Mouse (Mus musculus): ENCODE results near the gene D130043K22Rik. TPM values are rescaled to one million over a fixed set of nuclear protein-coding genes. Genes with fewer than 3 reads are reported as not detected.
"Not testable (repeated sequence)": the region's sequence is repeated elsewhere in the genome, so short reads cannot be mapped to it uniquely, and the experiment has no call there.

The D130043K22Rik gene
- polyA plus RNA-seq, 1 experiment = not detected

DNA sequence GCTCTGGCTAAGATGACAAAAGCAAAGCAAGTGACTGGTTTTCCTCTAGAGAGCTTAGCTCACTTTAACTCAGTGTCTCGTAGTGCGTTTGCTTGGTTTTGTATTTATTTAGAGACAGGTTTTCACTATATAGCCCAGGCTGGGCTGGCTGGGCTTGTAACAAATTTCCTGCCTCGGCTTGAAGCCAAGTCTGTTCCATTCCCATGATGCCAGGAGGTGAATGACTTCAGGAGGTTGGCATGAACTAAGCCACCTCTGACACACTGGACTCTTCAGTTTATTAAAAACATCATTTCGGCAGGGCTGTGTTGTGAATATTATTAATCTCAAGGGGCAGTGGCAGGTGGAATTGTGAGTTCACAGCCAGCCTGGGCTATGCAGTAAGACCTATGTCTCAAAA lies 19.3 kb upstream of the D130043K22Rik start:
- Histone ChIP-seq H3K4me3 (replicated peaks; ENCODE audit: control insufficient read depth, low read depth, low read length) (no peak overlapping the region), H3K4me1 (ENCODE audit: control insufficient read depth, insufficient read depth, low read length) (no peaks in the 10 kb centered on the region), H3K27ac (ENCODE audit: control insufficient read depth, insufficient read depth, low read depth, low read length, poor library complexity) (no peak overlapping the region)
- WGBS = 88% methylated on average over 4 of the region's 4 CpGs
- TF ChIP-seq CTCF (IDR thresholded peaks at IDR 0.05; ENCODE audit: control insufficient read depth, insufficient read depth, low read length) (no peak), POLR2A (IDR thresholded peaks at IDR 0.05; ENCODE audit: borderline replicate concordance, control insufficient read depth, low read depth, low read length) (no peak)

DNA sequence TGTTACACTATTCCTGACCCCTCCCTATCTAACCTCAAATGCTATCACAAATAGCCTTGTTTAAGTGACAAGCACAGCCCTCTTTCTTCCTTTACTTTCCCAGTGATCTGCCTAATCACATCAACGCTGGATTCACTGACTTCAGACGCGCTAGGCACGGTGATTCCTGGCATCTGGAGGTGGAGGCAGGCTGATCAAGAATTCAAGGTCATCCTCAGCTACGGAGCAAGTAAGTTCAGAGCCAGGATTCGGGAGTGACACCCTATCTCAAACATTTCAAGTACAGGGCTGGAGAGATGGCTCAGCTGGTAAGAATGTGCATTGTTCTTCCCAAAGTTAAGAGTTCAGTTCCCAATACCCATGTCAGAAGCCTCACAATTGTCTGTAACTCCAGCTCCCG lies 18.8 kb upstream of the D130043K22Rik start:
- H3K27ac ChIP-seq (ENCODE audit: control insufficient read depth, insufficient read depth, low read depth, low read length, poor library complexity) = no peak overlapping the region
- TF ChIP-seq CTCF (IDR thresholded peaks at IDR 0.05; ENCODE audit: control insufficient read depth, insufficient read depth, low read length) (no peak), POLR2A (IDR thresholded peaks at IDR 0.05; ENCODE audit: borderline replicate concordance, control insufficient read depth, low read depth, low read length) (no peak)
- WGBS = 87% methylated on average over 7 of the region's 7 CpGs
- H3K4me1 ChIP-seq (ENCODE audit: control insufficient read depth, insufficient read depth, low read length) = no peaks in the 10 kb centered on the region
- H3K4me3 ChIP-seq (replicated peaks; ENCODE audit: control insufficient read depth, low read depth, low read length) = no peak overlapping the region

DNA sequence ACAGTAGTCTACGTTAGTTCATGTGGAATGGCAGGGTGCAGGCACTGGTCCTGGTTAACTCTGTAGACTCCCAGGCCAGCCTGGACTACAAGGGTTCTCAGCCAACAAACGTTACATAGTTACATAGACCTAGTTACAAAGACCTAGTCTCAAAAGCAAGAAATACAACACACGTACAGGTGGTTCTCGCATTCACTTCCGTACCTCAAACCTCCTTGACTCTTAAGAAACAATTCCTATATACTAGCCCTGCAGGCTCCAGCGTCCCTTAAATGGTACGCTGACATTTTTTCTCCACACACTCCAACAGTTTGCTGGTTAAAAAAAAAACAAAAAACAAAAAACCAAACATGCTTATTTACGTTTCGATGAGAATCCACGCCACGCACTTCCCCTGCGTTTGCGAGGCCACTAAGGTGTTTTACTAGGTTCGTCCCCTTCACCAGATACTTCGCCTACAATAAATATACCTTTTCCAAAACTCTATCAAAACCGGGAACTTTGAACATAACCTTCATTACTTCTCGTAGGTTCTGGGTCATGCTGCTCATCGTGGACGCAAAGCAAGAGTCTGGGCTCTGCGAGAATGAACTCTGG lies 14.1 kb upstream of the D130043K22Rik start:
- H3K4me3 ChIP-seq (replicated peaks; ENCODE audit: control insufficient read depth, low read depth, low read length) = peak overlapping the region; percentile 98
- TF ChIP-seq POLR2A (IDR thresholded peaks at IDR 0.05; ENCODE audit: borderline replicate concordance, control insufficient read depth, low read depth, low read length) (no peak), CTCF (IDR thresholded peaks at IDR 0.05; ENCODE audit: control insufficient read depth, insufficient read depth, low read length) (no peak)
- no peaks in the 10 kb centered on the region for H3K4me1 ChIP-seq (ENCODE audit: control insufficient read depth, insufficient read depth, low read length)
- peak overlapping the region; percentile 94 for H3K27ac ChIP-seq (ENCODE audit: control insufficient read depth, insufficient read depth, low read depth, low read length, poor library complexity)
- 1% methylated on average over 20 of the region's 20 CpGs for WGBS

DNA sequence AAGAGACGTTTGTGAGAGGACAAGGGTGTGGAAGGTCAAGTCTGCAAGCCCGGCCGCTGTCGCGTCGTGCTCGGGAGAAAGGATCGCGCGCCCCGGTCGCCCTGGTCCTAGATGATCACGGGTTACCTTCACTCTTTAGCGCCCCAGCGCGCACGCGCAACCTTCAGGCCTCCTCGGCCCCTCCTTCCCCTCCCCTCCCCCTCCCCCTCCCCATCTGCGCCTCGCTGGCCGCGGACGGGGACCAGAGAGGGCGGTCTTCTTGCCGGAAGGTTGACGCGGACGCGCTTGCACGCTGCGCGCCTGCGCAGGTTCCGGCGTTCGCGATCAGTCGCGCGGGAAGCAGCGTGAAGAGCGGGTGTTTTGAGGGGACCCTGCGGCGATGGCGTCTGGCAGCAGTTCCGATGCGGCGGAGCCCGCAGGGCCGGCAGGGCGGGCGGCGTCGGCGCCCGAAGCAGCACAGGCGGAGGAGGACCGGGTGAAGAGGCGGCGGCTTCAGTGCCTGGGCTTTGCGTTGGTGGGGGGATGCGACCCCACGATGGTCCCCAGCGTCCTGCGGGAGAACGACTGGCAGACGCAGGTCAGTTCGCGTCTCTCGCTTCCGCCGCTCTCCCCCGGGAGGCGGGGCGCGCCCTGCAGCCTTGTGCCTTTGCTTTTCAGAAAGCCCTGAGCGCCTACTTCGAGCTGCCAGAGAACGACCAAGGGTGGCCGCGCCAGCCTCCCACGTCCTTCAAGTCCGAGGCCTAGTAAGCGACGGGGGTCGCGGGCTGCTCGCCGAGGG lies 13.4 kb upstream of the D130043K22Rik start, which contains the start of the genes Acot13 and Tdp2:
Gene Acot13 (minus strand): TSS at position 188 of the 778 bp plus-strand sequence.
Gene Tdp2 (plus strand): TSS at position 327 of the 778 bp plus-strand sequence.
- TF ChIP-seq CTCF (IDR thresholded peaks at IDR 0.05; ENCODE audit: control insufficient read depth, insufficient read depth, low read length) (peak; percentile 13; the same call in 1 of the 2 replicates), POLR2A (IDR thresholded peaks at IDR 0.05; ENCODE audit: borderline replicate concordance, control insufficient read depth, low read depth, low read length) (peak; percentile 94)
- H3K4me3 ChIP-seq (replicated peaks; ENCODE audit: control insufficient read depth, low read depth, low read length) = peak within 1 kb of the TSS; percentile 98
- under 1% methylated on average over 90 of the region's 90 CpGs for WGBS

GRCm38 (mm10) chr13:24832131-24832810 lies 12.7 kb upstream of the D130043K22Rik start:
- peak overlapping the region; percentile 96 for H3K27ac ChIP-seq (ENCODE audit: control insufficient read depth, insufficient read depth, low read depth, low read length, poor library complexity)
- no peak for TF ChIP-seq CTCF (IDR thresholded peaks at IDR 0.05; ENCODE audit: control insufficient read depth, insufficient read depth, low read length)
- TF ChIP-seq POLR2A (IDR thresholded peaks at IDR 0.05; ENCODE audit: borderline replicate concordance, control insufficient read depth, low read depth, low read length) = no peak
- 5% methylated on average over 21 of the region's 21 CpGs for WGBS
- no peaks in the 10 kb centered on the region for H3K4me1 ChIP-seq (ENCODE audit: control insufficient read depth, insufficient read depth, low read length)
- H3K4me3 ChIP-seq (replicated peaks; ENCODE audit: control insufficient read depth, low read depth, low read length) = peak overlapping the region; percentile 80

More for the DNA sequence above, 13.4 kb upstream of the D130043K22Rik start, which contains the start of the genes Acot13 and Tdp2:
- peak within 1 kb of the TSS; percentile 96 for H3K27ac ChIP-seq (ENCODE audit: control insufficient read depth, insufficient read depth, low read depth, low read length, poor library complexity)
- H3K4me1 ChIP-seq (ENCODE audit: control insufficient read depth, insufficient read depth, low read length) = no peaks in the 10 kb centered on the region

DNA sequence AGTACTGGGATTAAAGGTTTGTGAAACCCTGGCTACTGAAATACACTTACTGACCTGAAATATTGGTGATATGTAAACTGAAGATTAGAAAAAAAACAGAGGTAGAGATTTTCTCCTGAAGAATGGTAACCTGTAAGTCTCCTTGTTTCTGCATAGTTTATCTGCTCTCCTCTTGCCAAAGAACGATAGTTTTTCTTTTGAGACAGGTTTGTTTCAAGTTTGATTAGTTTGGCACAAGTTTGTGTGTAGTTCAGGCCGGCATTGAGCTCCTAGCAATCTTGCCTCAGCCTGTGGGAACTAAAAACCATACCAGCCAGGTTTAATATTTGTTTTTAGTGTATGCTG lies 12.2 kb upstream of the D130043K22Rik start:
- H3K4me3 ChIP-seq (replicated peaks; ENCODE audit: control insufficient read depth, low read depth, low read length) = peak overlapping the region; percentile 39
- TF ChIP-seq POLR2A (IDR thresholded peaks at IDR 0.05; ENCODE audit: borderline replicate concordance, control insufficient read depth, low read depth, low read length) = no peak
- TF ChIP-seq CTCF (IDR thresholded peaks at IDR 0.05; ENCODE audit: control insufficient read depth, insufficient read depth, low read length) = no peak
- 40% methylated on average over 2 of the region's 2 CpGs for WGBS
- no peaks in the 10 kb centered on the region for H3K4me1 ChIP-seq (ENCODE audit: control insufficient read depth, insufficient read depth, low read length)
- no peak overlapping the region for H3K27ac ChIP-seq (ENCODE audit: control insufficient read depth, insufficient read depth, low read depth, low read length, poor library complexity)

DNA sequence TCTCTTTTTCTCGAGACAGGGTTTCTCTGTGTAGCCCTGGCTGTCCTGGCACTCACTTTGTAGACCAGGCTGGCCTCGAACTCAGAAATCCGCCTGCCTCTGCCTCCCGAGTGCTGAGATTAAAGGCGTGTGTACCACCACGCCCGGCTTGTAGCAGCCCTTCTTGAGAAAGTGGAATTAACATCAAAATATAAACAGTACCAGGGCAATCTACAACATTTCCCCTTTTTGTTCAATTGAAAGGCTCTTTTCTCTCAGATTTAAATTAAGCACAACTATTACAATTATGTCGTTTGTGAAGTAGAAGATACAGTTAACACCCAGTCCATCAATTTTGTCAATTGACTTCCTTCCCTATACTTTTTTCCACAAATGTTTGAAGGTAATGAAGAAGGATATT lies 7.2 kb upstream of the D130043K22Rik start:
- WGBS = 80% methylated on average over 8 of the region's 8 CpGs
- not testable (repeated sequence) for H3K27ac ChIP-seq (ENCODE audit: control insufficient read depth, insufficient read depth, low read depth, low read length, poor library complexity); H3K4me3 ChIP-seq (replicated peaks; ENCODE audit: control insufficient read depth, low read depth, low read length); H3K4me1 ChIP-seq (ENCODE audit: control insufficient read depth, insufficient read depth, low read length)

DNA sequence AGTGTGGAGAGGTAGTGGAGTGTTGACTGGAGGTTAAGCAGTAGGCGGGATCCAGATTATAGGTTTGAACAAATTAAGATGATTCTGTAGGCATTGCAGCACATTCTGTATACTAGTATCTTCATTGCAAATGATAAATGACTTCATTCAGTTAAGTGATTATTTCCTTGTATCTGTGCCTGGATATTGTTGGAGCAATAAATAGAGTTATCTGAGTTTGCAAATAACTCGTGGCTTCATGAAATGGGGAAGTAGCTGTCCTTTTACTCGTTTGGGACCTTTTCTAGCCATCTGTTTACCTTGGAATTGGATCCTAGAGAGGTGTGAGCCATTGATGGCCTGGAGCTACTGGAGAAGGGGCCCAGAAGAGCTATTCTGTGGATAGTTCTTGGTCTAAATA lies 5.1 kb upstream of the D130043K22Rik start:
- no peak overlapping the region for H3K27ac ChIP-seq (ENCODE audit: control insufficient read depth, insufficient read depth, low read depth, low read length, poor library complexity)
- no peak for TF ChIP-seq CTCF (IDR thresholded peaks at IDR 0.05; ENCODE audit: control insufficient read depth, insufficient read depth, low read length)
- no peak for TF ChIP-seq POLR2A (IDR thresholded peaks at IDR 0.05; ENCODE audit: borderline replicate concordance, control insufficient read depth, low read depth, low read length)
- H3K4me3 ChIP-seq (replicated peaks; ENCODE audit: control insufficient read depth, low read depth, low read length) = no peak overlapping the region
- WGBS = 37% methylated on average over 3 of the region's 3 CpGs
- H3K4me1 ChIP-seq (ENCODE audit: control insufficient read depth, insufficient read depth, low read length) = no peaks in the 10 kb centered on the region
